Mouse (Mus musculus): ENCODE results near the gene Zfp853. TPM values are rescaled to one million over a fixed set of nuclear protein-coding genes. Genes with fewer than 3 reads are reported as not detected.

Gene Zfp853
- polyA plus RNA-seq, 1 experiment = 2.0 TPM

- DNase-seq = no peak
- Histone ChIP-seq H3K27me3 (ENCODE audit: control insufficient read depth, insufficient read depth, low read length) (no peaks in the 10 kb centered on the region), H3K4me3 (replicated peaks; ENCODE audit: insufficient read depth, low read depth, low read length) (no peak overlapping the region), H3K27ac (ENCODE audit: insufficient read depth, low read length) (no peak overlapping the region), H3K4me1 (ENCODE audit: control insufficient read depth, insufficient read depth, low read length) (peaks cover 15% of the 10 kb centered on the region)
- TF ChIP-seq POLR2A (IDR thresholded peaks at IDR 0.05; ENCODE audit: borderline replicate concordance, insufficient read depth, low read length) = no peak
- no peak for TF ChIP-seq CTCF (IDR thresholded peaks at IDR 0.05; ENCODE audit: borderline replicate concordance, insufficient read depth, low read depth, low read length)
- 92% methylated on average over 8 of the region's 8 CpGs for WGBS
Measured at GRCm38 (mm10) chr5:143261636-143262035, 31.8 kb downstream of the Zfp853 start.

GRCm38 (mm10) chr5:143255802-143256201, 37.6 kb downstream of the Zfp853 start:
- Histone ChIP-seq H3K27ac (ENCODE audit: insufficient read depth, low read length) (no peak overlapping the region), H3K4me3 (replicated peaks; ENCODE audit: insufficient read depth, low read depth, low read length) (no peak overlapping the region), H3K4me1 (ENCODE audit: control insufficient read depth, insufficient read depth, low read length) (0 out of 2 replicates have a peak, but pooled peaks cover 6% of the 10 kb centered on the region), H3K27me3 (ENCODE audit: control insufficient read depth, insufficient read depth, low read length) (no peaks in the 10 kb centered on the region)
- TF ChIP-seq POLR2A (IDR thresholded peaks at IDR 0.05; ENCODE audit: borderline replicate concordance, insufficient read depth, low read length) (no peak), CTCF (IDR thresholded peaks at IDR 0.05; ENCODE audit: borderline replicate concordance, insufficient read depth, low read depth, low read length) (no peak)
- 97% methylated on average over 5 of the region's 5 CpGs for WGBS
- DNase-seq = no peak

- H3K27me3 ChIP-seq (ENCODE audit: control insufficient read depth, insufficient read depth, low read length) = no peaks in the 10 kb centered on the region
- 64% methylated on average over 24 of the region's 24 CpGs for WGBS
Measured at GRCm38 (mm10) chr5:143255131-143255519, 38.3 kb downstream of the Zfp853 start.

GRCm38 (mm10) chr5:143254487-143255130, 38.8 kb downstream of the Zfp853 start:
- 35% methylated on average over 66 of the region's 66 CpGs for WGBS
- no peaks in the 10 kb centered on the region for H3K27me3 ChIP-seq (ENCODE audit: control insufficient read depth, insufficient read depth, low read length)
- peak overlapping the region; percentile 79 for H3K4me3 ChIP-seq (replicated peaks; ENCODE audit: insufficient read depth, low read depth, low read length)
- H3K4me1 ChIP-seq (ENCODE audit: control insufficient read depth, insufficient read depth, low read length) = 0 out of 2 replicates have a peak, but pooled peaks cover 6% of the 10 kb centered on the region
- TF ChIP-seq POLR2A (IDR thresholded peaks at IDR 0.05; ENCODE audit: borderline replicate concordance, insufficient read depth, low read length) = no peak
- TF ChIP-seq CTCF (IDR thresholded peaks at IDR 0.05; ENCODE audit: borderline replicate concordance, insufficient read depth, low read depth, low read length) = no peak
- DNase-seq = peak; percentile 62 to 73
- H3K27ac ChIP-seq (ENCODE audit: insufficient read depth, low read length) = peak overlapping the region; percentile 14; the same call in 1 of the 2 replicates

More at GRCm38 (mm10) chr5:143255131-143255519, 38.3 kb downstream of the Zfp853 start:
- DNase-seq = no peak
- Histone ChIP-seq H3K4me3 (replicated peaks; ENCODE audit: insufficient read depth, low read depth, low read length) (peak overlapping the region; percentile 79), H3K27ac (ENCODE audit: insufficient read depth, low read length) (no peak overlapping the region), H3K4me1 (ENCODE audit: control insufficient read depth, insufficient read depth, low read length) (0 out of 2 replicates have a peak, but pooled peaks cover 6% of the 10 kb centered on the region)
- TF ChIP-seq CTCF (IDR thresholded peaks at IDR 0.05; ENCODE audit: borderline replicate concordance, insufficient read depth, low read depth, low read length) (no peak), POLR2A (IDR thresholded peaks at IDR 0.05; ENCODE audit: borderline replicate concordance, insufficient read depth, low read length) (no peak)

- peak overlapping the region; percentile 14; the same call in 1 of the 2 replicates for H3K27ac ChIP-seq (ENCODE audit: insufficient read depth, low read length)
- TF ChIP-seq POLR2A (IDR thresholded peaks at IDR 0.05; ENCODE audit: borderline replicate concordance, insufficient read depth, low read length) = 0 out of 2 replicates have a peak, but pooled peaks have one; percentile 14
- TF ChIP-seq CTCF (IDR thresholded peaks at IDR 0.05; ENCODE audit: borderline replicate concordance, insufficient read depth, low read depth, low read length) = no peak
- H3K4me3 ChIP-seq (replicated peaks; ENCODE audit: insufficient read depth, low read depth, low read length) = peak overlapping the region; percentile 79
- DNase-seq = peak; percentile 74 to 75
- no peaks in the 10 kb centered on the region for H3K27me3 ChIP-seq (ENCODE audit: control insufficient read depth, insufficient read depth, low read length)
- 0 out of 2 replicates have a peak, but pooled peaks cover 6% of the 10 kb centered on the region for H3K4me1 ChIP-seq (ENCODE audit: control insufficient read depth, insufficient read depth, low read length)
- WGBS = 7% methylated on average over 81 of the region's 81 CpGs
Measured at GRCm38 (mm10) chr5:143253881-143254486, 39.4 kb downstream of the Zfp853 start.

GRCm38 (mm10) chr5:143253186-143253880, 40.1 kb downstream of the Zfp853 start:
- 7% methylated on average over 103 of the region's 103 CpGs for WGBS
- 0 out of 2 replicates have a peak, but pooled peaks cover 6% of the 10 kb centered on the region for H3K4me1 ChIP-seq (ENCODE audit: control insufficient read depth, insufficient read depth, low read length)
- TF ChIP-seq POLR2A (IDR thresholded peaks at IDR 0.05; ENCODE audit: borderline replicate concordance, insufficient read depth, low read length) = peak; percentile 54; the same call in 1 of the 2 replicates
- no peak for TF ChIP-seq CTCF (IDR thresholded peaks at IDR 0.05; ENCODE audit: borderline replicate concordance, insufficient read depth, low read depth, low read length)
- H3K4me3 ChIP-seq (replicated peaks; ENCODE audit: insufficient read depth, low read depth, low read length) = peak overlapping the region; percentile 79
- H3K27ac ChIP-seq (ENCODE audit: insufficient read depth, low read length) = peak overlapping the region; percentile 87
- no peaks in the 10 kb centered on the region for H3K27me3 ChIP-seq (ENCODE audit: control insufficient read depth, insufficient read depth, low read length)
- peak; percentile 75 for DNase-seq

- peak overlapping the region; percentile 87 for H3K27ac ChIP-seq (ENCODE audit: insufficient read depth, low read length)
- WGBS = 75% methylated on average over 18 of the region's 18 CpGs
- TF ChIP-seq POLR2A (IDR thresholded peaks at IDR 0.05; ENCODE audit: borderline replicate concordance, insufficient read depth, low read length) (no peak), CTCF (IDR thresholded peaks at IDR 0.05; ENCODE audit: borderline replicate concordance, insufficient read depth, low read depth, low read length) (no peak)
- H3K4me1 ChIP-seq (ENCODE audit: control insufficient read depth, insufficient read depth, low read length) = 0 out of 2 replicates have a peak, but pooled peaks cover 6% of the 10 kb centered on the region
- DNase-seq = no peak
- H3K27me3 ChIP-seq (ENCODE audit: control insufficient read depth, insufficient read depth, low read length) = no peaks in the 10 kb centered on the region
- peak overlapping the region; percentile 79 for H3K4me3 ChIP-seq (replicated peaks; ENCODE audit: insufficient read depth, low read depth, low read length)
Measured at GRCm38 (mm10) chr5:143252791-143253185, 40.6 kb downstream of the Zfp853 start.
